Mouse (Mus musculus): ENCODE measurements around the gene Clcc1.

GRCm38 (mm10) chr3:108689979-108690378 lies 36.3 kb downstream of the Clcc1 start:
- TF ChIP-seq FOSL1 (IDR thresholded peaks at IDR 0.05; ENCODE audit: insufficient read depth, low read length, poor library complexity, severe bottlenecking) = no peak
- TF ChIP-seq CTCF (IDR thresholded peaks at IDR 0.05; ENCODE audit: control insufficient read depth, insufficient read depth, insufficient read length) = no peak
- TF ChIP-seq USF1 (IDR thresholded peaks at IDR 0.05; ENCODE audit: low read depth) = no peak
- TF ChIP-seq MAX (IDR thresholded peaks at IDR 0.05) = no peak
- no peak for TF ChIP-seq MYOG (IDR thresholded peaks at IDR 0.05; ENCODE audit: control insufficient read depth, extremely low read depth, insufficient read length)
